Mouse (Mus musculus): ENCODE results near the gene 6330403K07Rik.

6330403K07Rik gene

DNA sequence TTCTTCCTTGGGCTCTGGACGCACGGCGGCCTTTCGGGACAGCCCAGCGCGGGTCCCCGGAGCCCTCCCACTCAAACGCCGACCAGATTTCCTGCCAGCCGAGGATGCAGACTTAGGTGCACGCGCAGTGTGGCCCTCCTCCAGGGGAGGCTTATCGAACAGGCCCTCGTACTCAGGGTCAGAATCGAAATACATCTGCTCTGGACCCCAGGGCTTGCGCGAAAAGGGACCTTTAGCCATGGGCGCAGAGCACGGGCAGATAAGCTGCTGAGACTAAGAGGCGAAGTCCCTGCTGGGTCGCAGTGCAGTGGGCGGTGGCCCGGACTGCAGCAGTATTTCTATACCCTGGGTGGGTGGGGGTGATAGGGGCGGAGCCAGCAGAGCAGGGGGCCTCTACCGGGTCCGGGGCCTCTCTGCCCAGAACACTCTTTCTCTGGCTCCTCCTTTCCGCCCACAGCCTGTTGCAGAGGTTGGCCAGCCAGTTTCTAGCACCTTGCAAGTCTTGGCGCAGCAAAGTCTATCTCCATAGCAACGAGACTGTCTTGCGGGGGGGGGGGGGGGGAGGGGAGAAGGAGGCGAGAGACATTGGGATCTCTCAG lies at the start of gene 6330403K07Rik:
6330403K07Rik (minus strand) TSS at position 351 of the 599 bp plus-strand sequence.
- peak in 1 of 2 experiments; percentile 20 for DNase-seq

GRCm38 (mm10) chr11:71076342-71076741 lies 43.0 kb upstream of the 6330403K07Rik start:
- DNase-seq: no peak

- DNase-seq: no peak
These were observed 19.2 kb upstream of the 6330403K07Rik start for GRCm38 (mm10) chr11:71052554-71052953.

- DNase-seq: no peak
These were observed 6.4 kb upstream of the 6330403K07Rik start for GRCm38 (mm10) chr11:71039526-71040298.

DNA sequence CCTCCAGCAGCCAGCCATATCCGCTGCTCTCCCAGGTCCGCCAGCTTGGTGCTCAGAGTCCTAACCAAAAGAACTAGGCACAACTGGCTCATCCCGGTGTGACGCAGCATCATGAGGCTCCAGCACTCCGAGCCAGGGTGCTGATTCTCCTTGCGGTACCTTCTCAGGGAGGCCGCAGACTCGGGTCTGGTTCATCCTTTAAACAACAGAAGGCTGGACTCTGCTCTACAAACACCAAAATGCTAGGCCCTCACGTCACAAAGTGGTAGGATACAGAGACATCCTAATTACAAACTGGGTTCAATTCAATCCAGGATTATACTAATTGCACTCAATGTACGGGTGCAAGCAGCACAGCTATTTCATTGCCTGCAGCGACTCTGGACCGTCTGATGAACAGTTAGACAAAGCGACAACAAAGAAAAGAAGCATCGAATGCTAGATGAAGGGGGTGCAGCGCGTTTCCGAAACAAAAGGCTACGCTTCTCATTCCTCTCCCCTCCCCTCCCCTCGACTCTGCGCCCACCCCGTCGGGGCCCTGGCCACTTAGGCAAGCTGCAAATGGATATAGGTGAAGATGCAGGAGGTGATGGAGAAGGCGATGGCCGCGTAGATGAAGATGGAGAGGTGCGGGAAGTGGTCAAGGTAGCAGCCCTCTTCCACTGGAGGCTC lies 686 bp downstream of the 6330403K07Rik start:
- no peak for DNase-seq

DNA sequence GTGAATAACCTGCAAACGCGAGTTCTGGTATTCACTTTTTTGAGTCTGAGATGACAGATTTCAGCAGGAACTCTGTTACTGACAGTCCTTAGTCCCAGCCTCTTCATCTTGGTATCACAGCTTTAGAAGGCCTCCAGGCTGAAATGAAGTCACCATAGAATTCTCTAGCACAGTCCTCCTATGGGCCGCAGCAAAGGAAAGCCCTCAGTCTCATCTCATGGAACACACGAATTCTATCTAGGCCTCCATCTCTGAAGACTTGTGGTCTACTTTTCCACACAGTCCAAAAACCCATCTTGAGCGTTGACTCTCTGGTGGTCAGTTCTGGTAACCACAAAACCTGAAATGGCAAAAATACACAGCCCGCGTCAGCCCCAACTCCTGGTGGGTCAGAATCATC lies 1.2 kb downstream of the 6330403K07Rik start:
- DNase-seq: no peak

DNA sequence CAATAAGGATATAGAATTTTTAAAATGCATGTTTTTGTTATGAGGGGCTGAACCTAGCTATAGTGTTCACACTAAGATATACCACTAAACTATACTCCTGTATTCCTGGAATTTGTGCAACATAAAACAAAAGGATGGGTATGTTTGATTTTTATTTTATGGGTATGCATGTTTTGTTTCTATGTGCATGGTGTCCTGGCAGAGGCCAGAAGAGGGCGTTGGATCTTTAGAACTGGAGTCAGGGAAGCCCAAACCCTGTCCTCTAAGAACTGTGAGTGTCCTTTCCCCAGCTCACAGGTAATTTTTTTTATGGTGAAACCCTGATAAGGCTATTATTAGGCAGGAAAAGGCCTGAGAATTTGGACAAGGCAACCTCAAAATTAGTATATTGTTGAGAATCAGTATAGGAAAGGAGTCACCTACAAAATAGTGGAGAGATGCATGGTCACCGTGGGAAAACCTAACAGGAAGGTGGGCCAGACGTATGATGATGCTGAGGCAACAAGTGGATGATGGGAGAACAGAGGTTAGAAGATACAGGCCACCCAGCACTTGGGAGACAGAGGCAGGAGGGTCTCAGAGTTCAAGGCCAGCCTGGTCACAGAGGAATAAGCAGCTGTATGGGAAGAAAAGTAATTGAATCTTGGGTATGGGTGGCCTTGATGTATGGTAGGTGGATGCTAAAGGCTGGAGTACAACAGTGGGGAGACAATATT lies 3.8 kb downstream of the 6330403K07Rik start:
- no peak for DNase-seq

DNA sequence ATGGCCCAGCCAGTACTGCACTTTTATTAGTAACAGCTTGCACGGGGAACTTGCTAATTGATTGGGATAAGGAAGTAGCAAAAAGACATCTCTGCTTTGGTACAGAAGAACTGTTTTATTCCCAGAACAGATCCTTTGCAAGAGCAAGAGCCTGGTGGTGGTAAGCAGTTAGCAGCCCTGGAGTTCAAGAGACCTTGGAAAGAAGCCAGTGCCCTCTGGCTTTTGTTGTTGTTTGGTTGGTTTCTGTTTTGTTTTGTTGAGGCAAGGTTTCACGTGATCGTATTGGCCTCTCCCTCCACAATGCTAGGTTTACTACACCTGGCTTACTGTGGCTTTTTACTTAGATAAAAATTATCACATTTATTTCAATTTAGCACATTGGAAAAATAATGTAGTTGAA lies 5.0 kb downstream of the 6330403K07Rik start:
- no peak for DNase-seq

- peak; percentile 99 to 100 for DNase-seq
These were observed 13.9 kb downstream of the 6330403K07Rik start, which contains the start of the genes Mis12 and Derl2 for GRCm38 (mm10) chr11:71019201-71020068. Gene Mis12 (plus strand): TSS chr11:71019611. Gene Derl2 (minus strand): TSS chr11:71019841.

GRCm38 (mm10) chr11:71018416-71019200 lies 14.7 kb downstream of the 6330403K07Rik start:
- no peak for DNase-seq

GRCm38 (mm10) chr11:71017051-71017450 lies 16.3 kb downstream of the 6330403K07Rik start:
- no peak for DNase-seq

- peak; percentile 65 to 75 for DNase-seq
These were observed 20.6 kb downstream of the 6330403K07Rik start for GRCm38 (mm10) chr11:71012743-71013142.

DNA sequence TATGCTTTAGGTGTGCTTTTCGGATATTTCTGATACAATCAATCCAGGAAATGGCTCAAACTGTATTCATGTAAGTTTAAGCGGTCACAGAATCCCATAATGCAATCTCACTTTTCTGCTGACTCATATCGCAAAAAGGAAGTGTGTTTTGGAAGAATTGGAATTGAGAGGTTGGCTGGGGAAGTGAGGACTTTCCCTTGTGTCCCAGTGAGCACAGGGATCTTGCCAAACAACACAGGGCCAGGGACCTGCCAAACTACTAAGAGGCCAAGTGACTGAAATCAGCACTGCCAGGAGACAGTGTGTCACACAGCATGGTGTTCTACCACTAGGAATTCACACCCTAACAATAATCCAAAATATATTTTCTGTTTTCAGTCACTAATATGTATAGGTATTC lies 25.0 kb downstream of the 6330403K07Rik start:
- DNase-seq: peak in 1 of 2 experiments; percentile 24

- peak in 1 of 2 experiments; percentile 31 for DNase-seq
These were observed 25.5 kb downstream of the 6330403K07Rik start for GRCm38 (mm10) chr11:71007831-71008230.

DNA sequence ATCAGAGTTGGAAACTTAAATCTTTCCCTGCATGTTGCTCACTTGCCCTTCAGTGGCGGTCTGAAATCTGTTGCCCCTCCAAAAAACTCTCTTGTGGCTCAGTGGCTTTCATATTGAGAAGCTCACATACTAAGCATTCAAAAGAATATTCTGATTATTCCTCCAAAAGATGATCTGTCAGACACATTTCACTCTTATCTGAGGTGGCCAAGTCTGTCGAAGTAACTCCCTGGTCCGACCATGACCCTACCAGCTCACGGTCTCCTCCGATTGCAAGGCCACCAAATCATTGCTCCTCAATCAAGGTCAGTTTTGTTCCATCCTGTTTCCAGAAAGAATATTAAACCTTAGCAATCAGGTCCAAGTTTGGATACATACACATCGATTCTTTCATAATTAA lies 26.3 kb downstream of the 6330403K07Rik start:
- DNase-seq: no peak

GRCm38 (mm10) chr11:71005046-71005445 lies 28.3 kb downstream of the 6330403K07Rik start:
- no peak for DNase-seq

DNA sequence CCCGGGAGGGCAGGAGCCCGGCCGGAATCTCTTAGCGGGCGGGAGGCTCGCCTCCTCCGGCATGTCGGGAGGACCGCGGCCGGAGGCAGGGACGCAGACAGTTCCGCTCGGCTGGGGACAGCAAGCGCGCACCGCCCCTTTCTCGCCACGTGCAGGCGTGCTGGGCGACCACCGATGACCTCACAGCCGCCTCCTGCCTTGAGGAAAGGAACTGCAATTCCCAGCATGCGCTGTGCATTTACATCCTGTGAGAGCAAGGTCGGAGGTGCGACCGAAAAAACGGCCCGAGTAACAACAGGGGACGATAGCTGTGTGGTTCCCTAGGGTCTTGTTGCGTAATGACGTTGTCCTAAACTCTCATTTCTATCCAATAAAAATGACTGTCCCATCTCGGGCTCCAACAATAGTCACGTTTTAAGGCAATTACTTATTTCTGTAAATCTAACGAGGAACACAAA lies 29.0 kb downstream of the 6330403K07Rik start, which contains the start of gene Dhx33:
Dhx33 (minus strand) TSS at position 122 of the 458 bp plus-strand sequence.
- peak; percentile 97 to 98 for DNase-seq

GRCm38 (mm10) chr11:71003611-71004315 lies 29.6 kb downstream of the 6330403K07Rik start:
- DNase-seq: no peak

DNA sequence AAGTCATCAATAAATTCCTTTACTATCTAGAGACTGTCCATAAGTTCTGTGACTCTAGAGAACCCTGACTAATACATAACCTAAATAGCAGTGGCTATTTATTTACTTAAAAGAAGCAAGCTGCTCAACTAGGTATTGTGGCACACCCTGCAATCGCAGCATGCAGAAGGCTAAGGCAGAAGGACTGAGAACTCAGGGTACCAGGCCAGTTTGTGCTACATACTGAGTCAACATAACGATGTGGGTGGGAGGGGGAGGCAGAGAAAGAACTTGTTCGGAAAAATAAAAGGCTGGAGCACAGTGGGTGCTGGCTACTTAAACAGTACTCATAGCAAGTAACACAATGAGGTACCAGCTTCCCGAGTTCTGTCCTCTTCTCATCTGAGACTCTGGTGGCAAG lies 32.1 kb downstream of the 6330403K07Rik start:
- no peak for DNase-seq

Data from lung, adult 18-20 months (tissue).